Mouse (Mus musculus) liver, embryonic 15.5 days (tissue): ENCODE results near the gene Dapp1. TPM values are rescaled to one million over a fixed set of nuclear protein-coding genes. Genes with fewer than 3 reads are reported as not detected.
A peak's percentile ranks its signal among the peaks of the same experiment; 100 is the strongest.
"Not testable (repeated sequence)": the region's sequence is repeated elsewhere in the genome, so short reads cannot be mapped to it uniquely, and the experiment has no call there.

Experiments used
- ATAC-seq: fragments of 200-750 bp; cut with Nextera tagmentation; 2 replicates; pipeline ENCODE4 v1.8.0; 2017; ENCODE audit warnings: moderate number of reproducible peaks, mild to moderate bottlenecking, moderate library complexity; ENCODE audit not compliant: insufficient read depth
- H3K27ac ChIP-seq: fragments of 300-500 bp; sonication (generic); replicated peaks from 2 replicates; pipeline ENCODE4 v1.5.1; 2015; ENCODE audit warnings: mild to moderate bottlenecking, inconsistent platforms
- H3K27me3 ChIP-seq: fragments of 300-500 bp; sonication (generic); 2 replicates; pipeline ENCODE4 v1.6.1; 2015; ENCODE audit warnings: mild to moderate bottlenecking, inconsistent platforms
- H3K36me3 ChIP-seq: fragments of 300-500 bp; sonication (generic); replicated peaks from 2 replicates; pipeline ENCODE4 v1.6.1; 2015; ENCODE audit warnings: moderate library complexity, mild to moderate bottlenecking, inconsistent platforms
- H3K4me1 ChIP-seq: fragments of 300-500 bp; sonication (generic); replicated peaks from 2 replicates; pipeline ENCODE4 v1.6.1; 2015; ENCODE audit warnings: inconsistent platforms
- H3K4me2 ChIP-seq: fragments of 300-500 bp; sonication (generic); 2 replicates; pipeline ENCODE4 v1.6.1; 2015; ENCODE audit warnings: moderate library complexity, mild to moderate bottlenecking, inconsistent platforms
- H3K4me3 ChIP-seq: fragments of 300-500 bp; sonication (generic); replicated peaks from 2 replicates; pipeline ENCODE4 v1.5.1; 2015; ENCODE audit warnings: mild to moderate bottlenecking, inconsistent platforms
- H3K9ac ChIP-seq: fragments of 300-500 bp; sonication (generic); 2 replicates; pipeline ENCODE4 v1.6.1; 2015; ENCODE audit warnings: moderate library complexity, mild to moderate bottlenecking, inconsistent platforms
- H3K9me3 ChIP-seq: fragments of 300-500 bp; sonication (generic); replicated peaks from 2 replicates; pipeline ENCODE4 v1.6.1; 2016; ENCODE audit warnings: inconsistent platforms
- WGBS: fragments of 180-500 bp; shearing (Covaris S2); methylation state at CpG from one replicate; pipeline ENCODE4 v1.1.7; 2015; ENCODE audit warnings: mixed read lengths; ENCODE audit not compliant: insufficient replicate concordance; 5-methylcytosine and 5-hydroxymethylcytosine counted together
- polyA plus RNA-seq: library from polyadenylated mRNA; unstranded; fragments of >200 nt; fragmentation: Nextera tagmentation; extraction: Ambion mirVana; gene quantifications from 2 replicates; pipeline ENCODE4 v1.2.1, GENCODE M21; 2015

Dapp1 gene
- polyA plus RNA-seq, 1 experiment from 2014 or later, result 12.0 TPM

- peak; percentile 47 for ATAC-seq
- peak overlapping the region; percentile 91 for H3K9ac ChIP-seq
- 15% methylated on average over 6 of the region's 6 CpGs for WGBS
- H3K9me3 ChIP-seq, result no peaks in the 10 kb centered on the region
- H3K4me3 ChIP-seq, result peak overlapping the region; percentile 98
- H3K36me3 ChIP-seq, result peaks cover 23% of the 10 kb centered on the region
- peaks cover 30% of the 10 kb centered on the region for H3K4me1 ChIP-seq
- peak overlapping the region; percentile 94 for H3K27ac ChIP-seq
- H3K4me2 ChIP-seq, result peak overlapping the region; percentile 83
- no peaks in the 10 kb centered on the region for H3K27me3 ChIP-seq
Observed at GRCm38 (mm10) chr3:137918932-137919311, 62.4 kb downstream of the Dapp1 start.

- peak within 1 kb of the TSS; percentile 98 for H3K4me3 ChIP-seq
- WGBS, result under 1% methylated on average over 47 of the region's 47 CpGs
- H3K9ac ChIP-seq, result peak within 1 kb of the TSS; percentile 91
- H3K27me3 ChIP-seq, result no peaks in the 10 kb centered on the region
- peaks cover 18% of the 10 kb centered on the region for H3K36me3 ChIP-seq
- H3K4me1 ChIP-seq, result peaks cover 30% of the 10 kb centered on the region
- H3K9me3 ChIP-seq, result no peaks in the 10 kb centered on the region
- peak within 1 kb of the TSS; percentile 83 for H3K4me2 ChIP-seq
- H3K27ac ChIP-seq, result peak within 1 kb of the TSS; percentile 94
- ATAC-seq, result peak; percentile 93
Observed at GRCm38 (mm10) chr3:137918172-137918931, 63.0 kb downstream of the Dapp1 start, which contains the start of gene Lamtor3. Gene Lamtor3, plus strand, starts transcription at chr3:137918506.

- Histone ChIP-seq H3K27me3 (no peaks in the 10 kb centered on the region), H3K4me3 (peak overlapping the region; percentile 98), H3K9me3 (no peaks in the 10 kb centered on the region), H3K27ac (peak overlapping the region; percentile 94), H3K9ac (peak overlapping the region; percentile 37; the same call in 1 of the 2 replicates), H3K36me3 (peaks cover 18% of the 10 kb centered on the region), H3K4me2 (peak overlapping the region; percentile 83), H3K4me1 (peaks cover 30% of the 10 kb centered on the region)
- 37% methylated on average over 12 of the region's 12 CpGs for WGBS
- ATAC-seq, result peak; percentile 22; the same call in 1 of the 2 replicates
Observed at GRCm38 (mm10) chr3:137917694-137918171, 63.6 kb downstream of the Dapp1 start.

- H3K36me3 ChIP-seq, H3K9ac ChIP-seq, H3K4me3 ChIP-seq, H3K27me3 ChIP-seq, ATAC-seq, H3K4me2 ChIP-seq, H3K9me3 ChIP-seq, H3K27ac ChIP-seq: not testable (repeated sequence)
- peaks cover 19% of the 10 kb centered on the region for H3K4me1 ChIP-seq
- 33% methylated on average over 1 of the region's 1 CpGs for WGBS
Observed at GRCm38 (mm10) chr3:137914567-137914966, 66.8 kb downstream of the Dapp1 start.

GRCm38 (mm10) chr3:137913093-137913492 is 68.3 kb downstream of the Dapp1 start:
- WGBS, result 42% methylated on average over 2 of the region's 2 CpGs
- no peak for ATAC-seq
- Histone ChIP-seq H3K36me3 (0 out of 2 replicates have a peak, but pooled peaks cover 2% of the 10 kb centered on the region), H3K4me1 (peaks cover 11% of the 10 kb centered on the region), H3K27ac (no peak overlapping the region), H3K9ac (no peak overlapping the region), H3K9me3 (no peaks in the 10 kb centered on the region), H3K4me2 (no peak overlapping the region), H3K27me3 (no peaks in the 10 kb centered on the region), H3K4me3 (no peak overlapping the region)

- Histone ChIP-seq H3K36me3 (peaks cover 18% of the 10 kb centered on the region), H3K4me2 (no peak overlapping the region), H3K4me3 (no peak overlapping the region), H3K27ac (no peak overlapping the region), H3K9ac (no peak overlapping the region), H3K9me3 (no peaks in the 10 kb centered on the region), H3K27me3 (no peaks in the 10 kb centered on the region), H3K4me1 (no peaks in the 10 kb centered on the region)
- WGBS, result 76% methylated on average over 10 of the region's 10 CpGs
- no peak for ATAC-seq
Observed at GRCm38 (mm10) chr3:137900149-137900548, 81.2 kb downstream of the Dapp1 start.

- H3K9ac ChIP-seq, result no peak overlapping the region
- 60% methylated on average over 5 of the region's 5 CpGs for WGBS
- ATAC-seq, result no peak
Observed at GRCm38 (mm10) chr3:137897685-137898084, 83.7 kb downstream of the Dapp1 start.

GRCm38 (mm10) chr3:137896867-137897266 is 84.5 kb downstream of the Dapp1 start:
- 75% methylated on average over 3 of the region's 3 CpGs for WGBS
- no peak for ATAC-seq
- H3K36me3 ChIP-seq, result peaks cover 16% of the 10 kb centered on the region
- no peak overlapping the region for H3K9ac ChIP-seq
- H3K27me3 ChIP-seq, result no peaks in the 10 kb centered on the region
- no peak overlapping the region for H3K27ac ChIP-seq
- H3K4me3 ChIP-seq, result no peak overlapping the region
- H3K4me2 ChIP-seq, result no peak overlapping the region
- H3K9me3 ChIP-seq, result no peaks in the 10 kb centered on the region
- H3K4me1 ChIP-seq, result no peaks in the 10 kb centered on the region

More at GRCm38 (mm10) chr3:137897685-137898084, 83.7 kb downstream of the Dapp1 start:
- Histone ChIP-seq H3K4me2 (no peak overlapping the region), H3K27ac (no peak overlapping the region), H3K4me3 (no peak overlapping the region), H3K4me1 (no peaks in the 10 kb centered on the region), H3K9me3 (no peaks in the 10 kb centered on the region), H3K36me3 (peaks cover 18% of the 10 kb centered on the region), H3K27me3 (no peaks in the 10 kb centered on the region)

GRCm38 (mm10) chr3:137896386-137896785 is 85.0 kb downstream of the Dapp1 start:
- no peak for ATAC-seq

GRCm38 (mm10) chr3:137895196-137895595 is 86.1 kb downstream of the Dapp1 start:
- no peak overlapping the region for H3K9ac ChIP-seq
- peaks cover 17% of the 10 kb centered on the region for H3K36me3 ChIP-seq
- no peak overlapping the region for H3K4me3 ChIP-seq
- 69% methylated on average over 3 of the region's 3 CpGs for WGBS
- no peak overlapping the region for H3K4me2 ChIP-seq
- ATAC-seq, result no peak
- H3K27ac ChIP-seq, result no peak overlapping the region
- H3K9me3 ChIP-seq, result no peaks in the 10 kb centered on the region
- H3K4me1 ChIP-seq, result no peaks in the 10 kb centered on the region
- no peaks in the 10 kb centered on the region for H3K27me3 ChIP-seq

More at GRCm38 (mm10) chr3:137896386-137896785, 85.0 kb downstream of the Dapp1 start:
- Histone ChIP-seq H3K9ac (no peak overlapping the region), H3K36me3 (peaks cover 17% of the 10 kb centered on the region), H3K27me3 (no peaks in the 10 kb centered on the region), H3K4me2 (no peak overlapping the region), H3K4me3 (no peak overlapping the region), H3K9me3 (no peaks in the 10 kb centered on the region), H3K27ac (no peak overlapping the region), H3K4me1 (no peaks in the 10 kb centered on the region)
- WGBS, result 73% methylated on average over 4 of the region's 4 CpGs

- no peak for ATAC-seq
- H3K4me1 ChIP-seq, result peaks cover 2% of the 10 kb centered on the region; the same call in 1 of the 2 replicates
- WGBS, result 70% methylated on average over 4 of the region's 4 CpGs
Observed at GRCm38 (mm10) chr3:137893789-137894188, 87.6 kb downstream of the Dapp1 start.

More at GRCm38 (mm10) chr3:137893789-137894188, 87.6 kb downstream of the Dapp1 start:
- Histone ChIP-seq H3K9ac (no peak overlapping the region), H3K27me3 (no peaks in the 10 kb centered on the region), H3K4me2 (no peak overlapping the region), H3K36me3 (peaks cover 26% of the 10 kb centered on the region), H3K4me3 (no peak overlapping the region), H3K9me3 (no peaks in the 10 kb centered on the region), H3K27ac (no peak overlapping the region)
